Mouse (Mus musculus): ENCODE data around the gene Carmil1. TPM values are rescaled to one million over a fixed set of nuclear protein-coding genes. Genes with fewer than 3 reads are reported as not detected.

The Carmil1 gene
- polyA plus RNA-seq, 1 experiment from 2014 or later: 51.7 TPM

- WGBS: 24% methylated on average over 11 of the region's 11 CpGs
These were observed 179.2 kb downstream of the Carmil1 start for GRCm38 (mm10) chr13:24101157-24102130.

GRCm38 (mm10) chr13:24100516-24101094 is 180.0 kb downstream of the Carmil1 start:
- Histone ChIP-seq H3K9me3 (ENCODE audit: control insufficient read depth, low read length) (no peaks in the 10 kb centered on the region), H3K36me3 (ENCODE audit: control insufficient read depth, insufficient read depth, low read length) (no peaks in the 10 kb centered on the region), H3K27me3 (ENCODE audit: control insufficient read depth, insufficient read depth, low read depth, low read length) (no peaks in the 10 kb centered on the region), H3K9ac (ENCODE audit: low read length) (no peak overlapping the region), H3K4me3 (ENCODE audit: low read length) (no peak overlapping the region), H3K4me1 (replicated peaks; ENCODE audit: control insufficient read depth, insufficient read depth, low read length) (no peaks in the 10 kb centered on the region), H3K27ac (ENCODE audit: low read length) (no peak overlapping the region), H3K4me2 (ENCODE audit: low read depth, low read length) (no peak overlapping the region)
- ATAC-seq (ENCODE audit: low read depth): no peak
- 68% methylated on average over 11 of the region's 11 CpGs for WGBS

More at GRCm38 (mm10) chr13:24101157-24102130, 179.2 kb downstream of the Carmil1 start:
- Histone ChIP-seq H3K36me3 (ENCODE audit: control insufficient read depth, insufficient read depth, low read length) (no peaks in the 10 kb centered on the region), H3K4me1 (replicated peaks; ENCODE audit: control insufficient read depth, insufficient read depth, low read length) (no peaks in the 10 kb centered on the region), H3K4me3 (ENCODE audit: low read length) (no peak overlapping the region), H3K9ac (ENCODE audit: low read length) (no peak overlapping the region), H3K9me3 (ENCODE audit: control insufficient read depth, low read length) (no peaks in the 10 kb centered on the region), H3K4me2 (ENCODE audit: low read depth, low read length) (no peak overlapping the region), H3K27ac (ENCODE audit: low read length) (no peak overlapping the region; the same call in 1 of the 2 replicates), H3K27me3 (ENCODE audit: control insufficient read depth, insufficient read depth, low read depth, low read length) (no peaks in the 10 kb centered on the region)
- ATAC-seq (ENCODE audit: low read depth): peak; percentile 64

GRCm38 (mm10) chr13:24096573-24096972 is 184.0 kb downstream of the Carmil1 start:
- no peaks in the 10 kb centered on the region for H3K36me3 ChIP-seq (ENCODE audit: control insufficient read depth, insufficient read depth, low read length)
- no peak for ATAC-seq (ENCODE audit: low read depth)
- no peaks in the 10 kb centered on the region for H3K9me3 ChIP-seq (ENCODE audit: control insufficient read depth, low read length)
- no peaks in the 10 kb centered on the region for H3K27me3 ChIP-seq (ENCODE audit: control insufficient read depth, insufficient read depth, low read depth, low read length)
- no peak overlapping the region for H3K4me3 ChIP-seq (ENCODE audit: low read length)
- no peak overlapping the region for H3K4me2 ChIP-seq (ENCODE audit: low read depth, low read length)
- H3K27ac ChIP-seq (ENCODE audit: low read length): no peak overlapping the region
- WGBS: 88% methylated on average over 6 of the region's 6 CpGs
- H3K9ac ChIP-seq (ENCODE audit: low read length): no peak overlapping the region
- no peaks in the 10 kb centered on the region for H3K4me1 ChIP-seq (replicated peaks; ENCODE audit: control insufficient read depth, insufficient read depth, low read length)

- no peak for ATAC-seq (ENCODE audit: low read depth)
- H3K27ac ChIP-seq (ENCODE audit: low read length): no peak overlapping the region
- H3K4me2 ChIP-seq (ENCODE audit: low read depth, low read length): no peak overlapping the region
- no peaks in the 10 kb centered on the region for H3K36me3 ChIP-seq (ENCODE audit: control insufficient read depth, insufficient read depth, low read length)
- 87% methylated on average over 6 of the region's 6 CpGs for WGBS
- H3K4me1 ChIP-seq (replicated peaks; ENCODE audit: control insufficient read depth, insufficient read depth, low read length): no peaks in the 10 kb centered on the region
- H3K27me3 ChIP-seq (ENCODE audit: control insufficient read depth, insufficient read depth, low read depth, low read length): no peaks in the 10 kb centered on the region
- no peak overlapping the region for H3K4me3 ChIP-seq (ENCODE audit: low read length)
- no peaks in the 10 kb centered on the region for H3K9me3 ChIP-seq (ENCODE audit: control insufficient read depth, low read length)
- no peak overlapping the region for H3K9ac ChIP-seq (ENCODE audit: low read length)
These were observed 185.6 kb downstream of the Carmil1 start for GRCm38 (mm10) chr13:24094825-24095547.

GRCm38 (mm10) chr13:24093108-24093507 is 187.5 kb downstream of the Carmil1 start:
- Histone ChIP-seq H3K27me3 (ENCODE audit: control insufficient read depth, insufficient read depth, low read depth, low read length) (no peaks in the 10 kb centered on the region), H3K9ac (ENCODE audit: low read length) (no peak overlapping the region), H3K4me1 (replicated peaks; ENCODE audit: control insufficient read depth, insufficient read depth, low read length) (no peaks in the 10 kb centered on the region), H3K9me3 (ENCODE audit: control insufficient read depth, low read length) (no peaks in the 10 kb centered on the region), H3K4me3 (ENCODE audit: low read length) (no peak overlapping the region), H3K36me3 (ENCODE audit: control insufficient read depth, insufficient read depth, low read length) (no peaks in the 10 kb centered on the region), H3K4me2 (ENCODE audit: low read depth, low read length) (no peak overlapping the region), H3K27ac (ENCODE audit: low read length) (no peak overlapping the region)
- no peak for ATAC-seq (ENCODE audit: low read depth)
- 81% methylated on average over 3 of the region's 3 CpGs for WGBS

GRCm38 (mm10) chr13:24092073-24092472 is 188.5 kb downstream of the Carmil1 start:
- H3K9me3 ChIP-seq (ENCODE audit: control insufficient read depth, low read length): no peaks in the 10 kb centered on the region
- H3K4me1 ChIP-seq (replicated peaks; ENCODE audit: control insufficient read depth, insufficient read depth, low read length): no peaks in the 10 kb centered on the region
- H3K4me2 ChIP-seq (ENCODE audit: low read depth, low read length): no peak overlapping the region
- no peaks in the 10 kb centered on the region for H3K36me3 ChIP-seq (ENCODE audit: control insufficient read depth, insufficient read depth, low read length)
- H3K9ac ChIP-seq (ENCODE audit: low read length): no peak overlapping the region
- WGBS: 86% methylated on average over 5 of the region's 5 CpGs
- H3K27me3 ChIP-seq (ENCODE audit: control insufficient read depth, insufficient read depth, low read depth, low read length): no peaks in the 10 kb centered on the region
- no peak for ATAC-seq (ENCODE audit: low read depth)
- H3K4me3 ChIP-seq (ENCODE audit: low read length): no peak overlapping the region
- H3K27ac ChIP-seq (ENCODE audit: low read length): no peak overlapping the region

- WGBS: 74% methylated on average over 4 of the region's 4 CpGs
These were observed 198.4 kb downstream of the Carmil1 start for GRCm38 (mm10) chr13:24082153-24082552.

GRCm38 (mm10) chr13:24081698-24082097 is 198.9 kb downstream of the Carmil1 start:
- no peak overlapping the region for H3K4me2 ChIP-seq (ENCODE audit: low read depth, low read length)
- ATAC-seq (ENCODE audit: low read depth): no peak
- no peaks in the 10 kb centered on the region for H3K27me3 ChIP-seq (ENCODE audit: control insufficient read depth, insufficient read depth, low read depth, low read length)
- H3K36me3 ChIP-seq (ENCODE audit: control insufficient read depth, insufficient read depth, low read length): no peaks in the 10 kb centered on the region
- no peak overlapping the region for H3K27ac ChIP-seq (ENCODE audit: low read length)
- 83% methylated on average over 7 of the region's 7 CpGs for WGBS
- no peaks in the 10 kb centered on the region for H3K4me1 ChIP-seq (replicated peaks; ENCODE audit: control insufficient read depth, insufficient read depth, low read length)
- no peak overlapping the region for H3K9ac ChIP-seq (ENCODE audit: low read length)
- H3K9me3 ChIP-seq (ENCODE audit: control insufficient read depth, low read length): no peaks in the 10 kb centered on the region
- no peak overlapping the region for H3K4me3 ChIP-seq (ENCODE audit: low read length)

More at GRCm38 (mm10) chr13:24082153-24082552, 198.4 kb downstream of the Carmil1 start:
- Histone ChIP-seq H3K9ac (ENCODE audit: low read length) (no peak overlapping the region), H3K4me2 (ENCODE audit: low read depth, low read length) (no peak overlapping the region), H3K4me1 (replicated peaks; ENCODE audit: control insufficient read depth, insufficient read depth, low read length) (no peaks in the 10 kb centered on the region), H3K4me3 (ENCODE audit: low read length) (no peak overlapping the region), H3K27me3 (ENCODE audit: control insufficient read depth, insufficient read depth, low read depth, low read length) (no peaks in the 10 kb centered on the region), H3K36me3 (ENCODE audit: control insufficient read depth, insufficient read depth, low read length) (no peaks in the 10 kb centered on the region), H3K9me3 (ENCODE audit: control insufficient read depth, low read length) (no peaks in the 10 kb centered on the region), H3K27ac (ENCODE audit: low read length) (no peak overlapping the region)
- ATAC-seq (ENCODE audit: low read depth): no peak

GRCm38 (mm10) chr13:24072588-24072987 is 208.0 kb downstream of the Carmil1 start:
- WGBS: 90% methylated on average over 10 of the region's 10 CpGs
- ATAC-seq (ENCODE audit: low read depth): no peak

More at GRCm38 (mm10) chr13:24072588-24072987, 208.0 kb downstream of the Carmil1 start:
- Histone ChIP-seq H3K9me3 (ENCODE audit: control insufficient read depth, low read length) (no peaks in the 10 kb centered on the region), H3K9ac (ENCODE audit: low read length) (no peak overlapping the region), H3K27me3 (ENCODE audit: control insufficient read depth, insufficient read depth, low read depth, low read length) (no peaks in the 10 kb centered on the region), H3K36me3 (ENCODE audit: control insufficient read depth, insufficient read depth, low read length) (peaks cover 5% of the 10 kb centered on the region; the same call in 1 of the 2 replicates), H3K4me2 (ENCODE audit: low read depth, low read length) (no peak overlapping the region), H3K27ac (ENCODE audit: low read length) (no peak overlapping the region), H3K4me3 (ENCODE audit: low read length) (no peak overlapping the region), H3K4me1 (replicated peaks; ENCODE audit: control insufficient read depth, insufficient read depth, low read length) (no peaks in the 10 kb centered on the region)

All from lung, embryonic 16.5 days (tissue).